Mouse (Mus musculus): ENCODE measurements at regions not wholly inside any gene's neighbourhood (a gene's known extent, or its start where the extent isn't known, plus 50 kb on each side); places are given as distances from the start of the nearest gene placed in this dataset.

DNA sequence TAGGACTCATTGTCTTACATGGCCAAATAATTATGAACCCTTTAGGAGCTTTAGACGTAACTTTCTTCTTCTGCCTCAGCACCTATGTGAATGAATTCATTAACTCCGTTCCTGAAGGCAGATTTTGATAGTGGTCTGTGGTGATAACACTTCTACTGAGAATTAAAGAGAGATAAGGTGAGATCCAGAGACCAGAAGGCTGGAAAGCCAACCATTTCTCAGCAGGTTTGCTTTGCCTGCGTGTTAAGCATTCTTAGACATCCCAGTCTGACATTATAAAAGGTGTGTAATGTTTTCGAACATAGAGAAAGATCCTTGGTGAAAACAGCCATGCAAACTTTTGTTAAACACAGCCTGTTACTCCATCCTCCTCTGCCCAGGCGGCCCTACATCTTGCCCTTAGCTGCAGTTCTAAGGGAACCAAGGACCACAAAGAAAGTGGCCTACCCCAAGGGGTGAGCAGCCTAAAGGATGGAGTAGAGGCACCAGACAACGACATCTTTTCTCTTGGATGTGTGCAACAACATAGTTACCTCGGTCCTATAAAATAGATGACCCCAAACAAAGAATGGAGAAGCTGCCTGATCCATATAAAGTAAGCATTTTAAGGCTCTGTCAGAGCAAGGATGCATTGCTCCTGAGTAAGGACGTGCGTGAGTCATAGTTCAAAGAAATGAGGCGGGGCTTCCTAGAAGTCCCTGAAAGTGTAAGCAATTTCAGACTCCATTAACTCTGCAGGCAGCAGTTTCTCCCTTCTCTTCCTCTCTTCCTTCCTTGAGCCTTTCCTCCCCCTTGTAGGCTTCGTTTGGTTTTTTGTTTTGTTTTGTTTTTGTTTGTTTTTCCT lies 55.1 kb upstream of the Xpr1 start:
- WGBS: 65% methylated on average over 11 of the region's 11 CpGs
- Histone ChIP-seq H3K4me2 (no peak overlapping the region), H3K4me3 (no peak overlapping the region), H3K36me3 (no peaks in the 10 kb centered on the region), H3K27me3 (no peaks in the 10 kb centered on the region), H3K27ac (replicated peaks) (no peak overlapping the region), H3K9ac (no peak overlapping the region), H3K4me1 (replicated peaks) (peaks cover 9% of the 10 kb centered on the region; the same call in 1 of the 2 replicates), H3K9me3 (no peaks in the 10 kb centered on the region)
- no peak for ATAC-seq (ENCODE audit: low FRiP score, low read depth)

DNA sequence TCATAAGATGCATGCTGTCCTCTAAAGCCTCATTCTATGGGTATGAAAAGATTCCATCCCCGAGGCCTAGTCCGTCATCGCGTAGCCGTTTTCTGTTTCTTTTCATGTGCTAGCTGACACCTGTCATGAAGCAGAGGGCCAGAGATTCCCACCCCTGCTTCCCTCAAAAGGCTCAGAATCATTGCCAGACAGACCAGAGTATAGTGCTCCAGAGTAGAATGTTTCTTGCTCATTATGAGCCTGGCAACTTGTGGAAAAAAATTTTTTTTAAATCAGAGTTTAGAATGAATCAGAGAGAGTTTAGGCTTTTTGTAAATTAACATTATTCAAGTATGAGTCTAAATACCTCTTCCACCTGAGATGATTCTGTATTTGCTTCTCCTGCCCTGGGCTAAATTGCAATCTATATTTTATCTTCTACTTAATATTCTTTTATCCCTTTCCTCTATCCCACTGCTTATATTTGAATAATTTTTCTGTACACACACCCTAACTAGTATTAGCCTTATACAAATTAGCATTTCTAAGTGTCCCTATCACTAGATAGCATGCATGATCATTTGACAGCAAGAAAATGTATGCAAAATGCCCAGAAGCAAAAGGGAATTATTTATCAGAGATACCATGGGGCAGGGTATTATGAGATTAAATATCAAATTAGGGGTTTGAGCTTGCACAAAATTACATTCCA lies 55.9 kb upstream of the Xpr1 start:
- H3K9ac ChIP-seq: no peak overlapping the region
- WGBS: 42% methylated on average over 5 of the region's 5 CpGs
- H3K4me1 ChIP-seq (replicated peaks): peaks cover 9% of the 10 kb centered on the region; the same call in 1 of the 2 replicates
- H3K4me2 ChIP-seq: no peak overlapping the region
- no peak for ATAC-seq (ENCODE audit: low FRiP score, low read depth)
- no peak overlapping the region for H3K27ac ChIP-seq (replicated peaks)
- no peaks in the 10 kb centered on the region for H3K36me3 ChIP-seq
- no peak overlapping the region for H3K4me3 ChIP-seq
- no peaks in the 10 kb centered on the region for H3K9me3 ChIP-seq
- H3K27me3 ChIP-seq: no peaks in the 10 kb centered on the region

DNA sequence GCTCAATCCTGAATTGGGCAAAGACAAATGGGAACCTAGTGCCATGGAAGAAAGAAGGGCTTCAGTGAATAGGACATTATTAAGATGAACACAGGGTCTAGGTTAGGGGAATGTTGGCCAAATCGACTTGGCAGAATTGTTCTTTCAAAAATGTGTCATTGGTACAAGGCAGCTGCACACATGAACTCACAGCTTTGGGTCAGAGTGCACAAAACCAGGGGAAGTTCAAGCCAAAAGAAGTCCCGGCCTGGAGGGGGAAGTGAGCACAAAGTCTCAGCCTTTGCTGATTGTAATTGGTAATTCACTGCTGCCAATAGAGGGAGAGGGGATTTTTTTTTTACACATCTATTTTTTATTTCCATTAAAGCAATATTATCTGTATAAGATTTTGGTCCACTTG lies 57.8 kb upstream of the Xpr1 start:
- Histone ChIP-seq H3K4me2 (no peak overlapping the region), H3K4me1 (replicated peaks) (peaks cover 9% of the 10 kb centered on the region; the same call in 1 of the 2 replicates), H3K9me3 (no peaks in the 10 kb centered on the region), H3K4me3 (no peak overlapping the region), H3K27me3 (no peaks in the 10 kb centered on the region), H3K9ac (no peak overlapping the region), H3K36me3 (no peaks in the 10 kb centered on the region), H3K27ac (replicated peaks) (no peak overlapping the region)
- 30% methylated on average over 2 of the region's 2 CpGs for WGBS
- no peak for ATAC-seq (ENCODE audit: low FRiP score, low read depth)

DNA sequence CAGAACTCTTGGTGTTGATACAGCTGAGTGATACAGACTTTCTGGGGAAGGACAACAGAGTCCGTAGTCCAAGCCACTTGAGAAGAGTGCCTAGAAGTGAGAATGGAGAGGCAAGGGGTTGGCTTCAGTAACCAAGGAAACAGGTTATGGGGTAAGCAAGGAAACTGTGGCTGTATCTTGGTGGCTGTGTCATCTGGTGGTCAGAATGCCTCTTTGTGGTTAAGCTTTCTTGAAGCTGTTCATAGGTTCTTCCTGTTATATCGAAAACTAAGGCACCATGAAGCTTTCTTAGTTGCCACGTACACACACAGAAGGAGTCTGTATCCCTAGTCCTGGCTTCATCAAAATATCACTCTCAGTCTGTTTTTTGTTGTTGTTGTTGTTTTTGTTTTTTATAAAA lies 59.0 kb upstream of the Xpr1 start:
- no peak for ATAC-seq (ENCODE audit: low FRiP score, low read depth)
- Histone ChIP-seq H3K4me1 (replicated peaks) (peaks cover 9% of the 10 kb centered on the region; the same call in 1 of the 2 replicates), H3K4me2 (no peak overlapping the region), H3K9ac (no peak overlapping the region), H3K4me3 (no peak overlapping the region), H3K27me3 (no peaks in the 10 kb centered on the region), H3K9me3 (no peaks in the 10 kb centered on the region), H3K36me3 (no peaks in the 10 kb centered on the region), H3K27ac (replicated peaks) (no peak overlapping the region)
- 91% methylated on average over 3 of the region's 3 CpGs for WGBS

DNA sequence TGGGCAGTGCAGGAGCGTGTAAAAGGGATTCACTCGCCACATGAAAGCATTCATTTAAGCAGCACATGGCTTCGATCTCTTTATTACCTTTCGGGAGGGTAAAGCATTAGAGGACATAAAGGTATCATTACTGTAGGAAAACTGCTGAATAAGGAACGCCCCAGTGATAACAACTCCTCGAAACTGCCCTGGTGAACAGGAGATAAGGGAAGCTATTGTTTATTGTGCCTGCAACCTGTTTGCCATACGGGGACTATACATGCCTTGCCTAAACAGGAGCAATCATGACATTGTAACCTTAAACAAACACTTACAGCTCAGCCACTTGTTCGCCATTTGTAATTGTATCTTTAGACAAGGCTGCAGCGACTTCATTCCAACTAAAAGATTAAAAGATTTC lies 64.9 kb upstream of the Xpr1 start:
- no peaks in the 10 kb centered on the region for H3K9me3 ChIP-seq
- H3K27me3 ChIP-seq: no peaks in the 10 kb centered on the region
- no peak overlapping the region for H3K9ac ChIP-seq
- peaks cover 12% of the 10 kb centered on the region; the same call in 1 of the 2 replicates for H3K4me1 ChIP-seq (replicated peaks)
- H3K4me2 ChIP-seq: 0 out of 2 replicates have a peak overlapping the region, but pooled peaks have one; percentile 14
- no peaks in the 10 kb centered on the region for H3K36me3 ChIP-seq
- H3K4me3 ChIP-seq: no peak overlapping the region
- peak overlapping the region; percentile 30; the same call in 1 of the 2 replicates for H3K27ac ChIP-seq (replicated peaks)
- 38% methylated on average over 9 of the region's 9 CpGs for WGBS
- no peak for ATAC-seq (ENCODE audit: low FRiP score, low read depth)

DNA sequence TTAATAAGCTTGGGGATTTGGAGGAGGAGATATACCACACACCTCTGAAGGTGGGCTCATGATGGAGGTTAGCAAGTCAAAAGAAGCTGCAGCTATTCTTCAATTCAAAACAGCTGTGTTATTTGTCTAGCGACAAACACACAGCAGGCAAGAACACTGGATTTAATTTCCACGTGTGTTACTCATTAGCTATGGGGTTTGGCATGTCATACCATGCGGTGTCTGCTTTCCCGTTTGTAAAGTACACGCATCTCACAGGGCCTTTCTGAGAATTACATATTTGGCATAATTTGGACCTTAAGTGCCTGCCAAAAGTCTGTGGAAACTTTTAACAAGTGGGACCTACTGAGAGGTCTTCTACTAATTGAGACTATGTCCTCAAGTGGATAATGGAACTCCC lies 65.5 kb upstream of the Xpr1 start:
- ATAC-seq (ENCODE audit: low FRiP score, low read depth): no peak
- Histone ChIP-seq H3K36me3 (no peaks in the 10 kb centered on the region), H3K27ac (replicated peaks) (no peak overlapping the region), H3K4me1 (replicated peaks) (peaks cover 12% of the 10 kb centered on the region; the same call in 1 of the 2 replicates), H3K27me3 (no peaks in the 10 kb centered on the region), H3K9ac (no peak overlapping the region), H3K9me3 (no peaks in the 10 kb centered on the region), H3K4me3 (no peak overlapping the region), H3K4me2 (no peak overlapping the region)
- WGBS: 50% methylated on average over 5 of the region's 5 CpGs

DNA sequence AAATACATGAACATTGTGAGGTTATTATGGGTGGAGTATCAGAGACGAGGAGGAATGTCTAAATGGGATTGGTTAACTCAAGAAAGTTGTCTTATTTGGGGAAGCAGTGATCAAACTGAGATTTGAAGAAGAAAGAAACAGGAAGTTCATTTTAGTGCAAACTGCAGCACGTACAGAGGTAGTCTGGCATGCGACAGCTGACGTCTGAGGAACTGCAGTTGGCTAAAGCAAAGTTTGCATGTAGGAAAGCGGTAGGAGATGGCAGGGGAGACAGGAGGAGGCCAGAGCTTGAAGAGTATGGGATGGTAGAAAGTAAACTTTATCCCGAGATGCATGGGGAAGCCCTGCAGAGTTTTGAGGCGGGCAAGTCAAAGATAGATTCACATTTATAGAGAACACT lies 66.5 kb upstream of the Xpr1 start:
- H3K27ac ChIP-seq (replicated peaks): no peak overlapping the region
- no peak overlapping the region for H3K4me2 ChIP-seq
- H3K9ac ChIP-seq: no peak overlapping the region
- H3K9me3 ChIP-seq: no peaks in the 10 kb centered on the region
- no peaks in the 10 kb centered on the region for H3K27me3 ChIP-seq
- H3K4me1 ChIP-seq (replicated peaks): peaks cover 17% of the 10 kb centered on the region; the same call in 1 of the 2 replicates
- no peaks in the 10 kb centered on the region for H3K36me3 ChIP-seq
- no peak overlapping the region for H3K4me3 ChIP-seq
- no peak for ATAC-seq (ENCODE audit: low FRiP score, low read depth)
- WGBS: 86% methylated on average over 7 of the region's 7 CpGs

DNA sequence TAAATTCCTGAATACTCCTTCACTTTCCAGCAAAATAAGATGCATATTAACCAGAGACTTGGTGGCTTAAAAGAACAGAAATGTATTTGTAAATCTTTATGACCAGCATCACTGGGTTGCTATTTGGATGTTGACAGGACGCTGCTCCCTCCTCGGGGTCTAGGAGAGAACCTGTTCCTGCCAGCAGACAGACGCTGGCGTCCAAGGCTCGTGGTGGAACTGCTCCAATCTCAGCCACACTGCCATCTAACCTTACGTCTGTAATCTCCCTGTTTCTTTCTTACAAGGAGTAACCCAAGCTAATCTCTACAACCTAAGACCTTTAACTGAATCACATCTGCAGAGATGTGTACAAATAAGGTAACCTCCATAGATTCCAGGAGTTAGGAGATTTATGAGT lies 70.1 kb upstream of the Acbd6 start:
- H3K9me3 ChIP-seq: no peaks in the 10 kb centered on the region
- no peak for ATAC-seq (ENCODE audit: low FRiP score, low read depth)
- no peak overlapping the region for H3K4me3 ChIP-seq
- no peak overlapping the region for H3K27ac ChIP-seq (replicated peaks)
- no peaks in the 10 kb centered on the region for H3K36me3 ChIP-seq
- WGBS: 89% methylated on average over 6 of the region's 6 CpGs
- no peaks in the 10 kb centered on the region for H3K27me3 ChIP-seq
- no peak overlapping the region for H3K9ac ChIP-seq
- peaks cover 29% of the 10 kb centered on the region for H3K4me1 ChIP-seq (replicated peaks)
- no peak overlapping the region for H3K4me2 ChIP-seq

DNA sequence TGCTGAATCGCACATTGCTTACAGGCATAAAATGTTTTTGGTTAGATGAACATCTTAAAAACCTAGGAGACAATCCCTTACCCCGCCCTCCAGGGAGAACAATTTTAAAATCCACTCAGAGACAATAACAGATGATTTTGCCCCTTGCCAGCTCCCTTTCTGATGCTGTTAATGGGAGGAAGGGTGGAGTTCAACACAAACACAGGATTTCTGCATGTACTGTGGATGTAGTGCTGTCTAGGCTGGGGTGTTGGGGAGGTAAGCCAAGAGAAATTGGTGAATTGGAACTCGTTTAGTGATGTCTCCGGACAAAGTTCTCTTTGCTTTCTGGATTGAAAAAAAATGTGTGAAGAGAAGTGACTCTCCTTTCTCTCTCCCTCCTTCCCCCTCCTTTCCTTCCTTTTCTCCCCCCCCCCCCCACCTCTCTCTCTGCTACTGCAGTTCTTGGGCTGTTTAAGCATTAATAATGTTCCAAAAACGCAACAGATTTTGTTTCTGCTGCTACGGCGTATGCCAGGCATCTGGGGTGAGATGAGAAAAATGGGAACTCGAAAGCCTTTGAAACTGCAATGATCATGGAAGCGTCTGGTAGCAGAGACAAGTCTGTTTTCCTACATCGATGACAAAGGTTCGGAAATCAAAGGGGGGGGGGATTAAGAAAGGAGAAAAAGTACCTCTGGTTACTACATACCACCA lies 68.8 kb upstream of the Acbd6 start:
- Histone ChIP-seq H3K9me3 (no peaks in the 10 kb centered on the region), H3K4me2 (no peak overlapping the region), H3K27ac (replicated peaks) (peak overlapping the region; percentile 50), H3K36me3 (no peaks in the 10 kb centered on the region), H3K4me3 (no peak overlapping the region), H3K9ac (no peak overlapping the region), H3K4me1 (replicated peaks) (peaks cover 29% of the 10 kb centered on the region), H3K27me3 (no peaks in the 10 kb centered on the region)
- WGBS: 71% methylated on average over 11 of the region's 11 CpGs
- ATAC-seq (ENCODE audit: low FRiP score, low read depth): no peak

DNA sequence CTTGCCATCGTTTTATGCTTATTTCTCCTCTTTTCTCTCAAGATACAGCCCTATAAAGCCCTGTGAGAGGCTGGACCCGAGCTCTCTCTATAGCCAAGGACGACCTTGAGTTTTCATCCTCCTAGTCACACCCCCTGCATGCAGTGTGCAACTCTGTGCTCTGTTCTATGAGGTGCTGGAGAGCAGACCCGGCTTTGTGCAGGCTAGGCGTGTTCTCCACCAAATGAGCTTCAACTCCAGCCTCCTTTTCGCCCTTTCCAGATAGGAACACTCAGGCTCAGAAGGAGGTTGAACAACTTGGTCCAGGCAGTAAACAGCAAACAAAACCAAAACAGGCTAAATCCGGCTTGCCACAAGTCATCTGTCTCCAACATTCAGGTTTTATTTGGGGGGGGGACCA lies 67.8 kb upstream of the Acbd6 start:
- no peak overlapping the region for H3K4me3 ChIP-seq
- H3K27me3 ChIP-seq: no peaks in the 10 kb centered on the region
- no peaks in the 10 kb centered on the region for H3K9me3 ChIP-seq
- WGBS: 76% methylated on average over 7 of the region's 7 CpGs
- H3K4me2 ChIP-seq: no peak overlapping the region
- H3K27ac ChIP-seq (replicated peaks): no peak overlapping the region
- H3K4me1 ChIP-seq (replicated peaks): peaks cover 29% of the 10 kb centered on the region
- no peak overlapping the region for H3K9ac ChIP-seq
- no peaks in the 10 kb centered on the region for H3K36me3 ChIP-seq
- ATAC-seq (ENCODE audit: low FRiP score, low read depth): no peak

DNA sequence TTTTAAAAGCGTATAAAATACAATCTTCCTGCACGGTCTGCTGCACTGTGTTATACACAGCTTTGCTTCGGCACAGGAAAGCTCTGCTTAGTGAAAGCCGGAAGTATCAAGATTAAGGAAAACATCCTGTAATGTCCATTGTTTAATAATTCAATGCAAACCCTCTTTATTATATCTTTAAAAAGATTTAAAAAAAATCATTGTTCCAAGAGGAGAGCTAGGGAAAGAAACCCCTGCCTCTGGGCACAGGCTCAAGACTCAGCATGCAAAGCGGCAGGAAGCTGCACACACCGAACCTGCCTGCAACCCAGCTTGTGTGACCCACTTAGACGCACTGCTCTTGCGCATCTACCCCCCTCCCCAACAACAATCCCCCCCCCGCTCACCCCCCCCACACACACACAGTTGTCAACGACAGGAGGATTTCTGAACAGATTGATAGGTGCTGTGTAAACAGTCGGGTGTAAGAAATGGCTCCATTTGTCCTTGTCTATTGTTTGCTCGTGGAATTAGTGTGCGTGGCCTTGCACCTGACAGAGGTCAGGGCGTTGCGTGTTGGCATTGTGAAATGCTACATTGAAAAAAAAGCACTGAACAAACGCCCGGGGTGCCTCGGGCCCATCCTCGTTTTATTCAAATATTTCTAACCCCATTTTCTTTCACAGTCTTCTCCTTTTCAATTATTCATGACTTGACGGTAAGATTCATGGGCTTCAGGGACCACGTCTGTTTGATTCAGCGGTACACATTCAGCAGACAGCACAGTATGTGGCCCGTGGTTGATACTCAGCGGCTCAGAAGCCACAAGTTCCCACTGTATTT lies 66.5 kb upstream of the Acbd6 start:
- Histone ChIP-seq H3K27ac (replicated peaks) (peak overlapping the region; percentile 55), H3K27me3 (no peaks in the 10 kb centered on the region), H3K9me3 (no peaks in the 10 kb centered on the region), H3K9ac (peak overlapping the region; percentile 10; the same call in 1 of the 2 replicates), H3K4me1 (replicated peaks) (peaks cover 29% of the 10 kb centered on the region), H3K36me3 (no peaks in the 10 kb centered on the region), H3K4me3 (peak overlapping the region; percentile 10; the same call in 1 of the 2 replicates), H3K4me2 (peak overlapping the region; percentile 45)
- ATAC-seq (ENCODE audit: low FRiP score, low read depth): peak; percentile 80
- WGBS: 6% methylated on average over 24 of the region's 24 CpGs

All from hindbrain, embryonic 15.5 days (tissue).